Mouse (Mus musculus): ENCODE measurements around the gene Slc35e3. TPM values are rescaled to one million over a fixed set of nuclear protein-coding genes. Genes with fewer than 3 reads are reported as not detected.

Slc35e3 gene
- polyA plus RNA-seq, 1 experiment = 12.8 TPM

DNA sequence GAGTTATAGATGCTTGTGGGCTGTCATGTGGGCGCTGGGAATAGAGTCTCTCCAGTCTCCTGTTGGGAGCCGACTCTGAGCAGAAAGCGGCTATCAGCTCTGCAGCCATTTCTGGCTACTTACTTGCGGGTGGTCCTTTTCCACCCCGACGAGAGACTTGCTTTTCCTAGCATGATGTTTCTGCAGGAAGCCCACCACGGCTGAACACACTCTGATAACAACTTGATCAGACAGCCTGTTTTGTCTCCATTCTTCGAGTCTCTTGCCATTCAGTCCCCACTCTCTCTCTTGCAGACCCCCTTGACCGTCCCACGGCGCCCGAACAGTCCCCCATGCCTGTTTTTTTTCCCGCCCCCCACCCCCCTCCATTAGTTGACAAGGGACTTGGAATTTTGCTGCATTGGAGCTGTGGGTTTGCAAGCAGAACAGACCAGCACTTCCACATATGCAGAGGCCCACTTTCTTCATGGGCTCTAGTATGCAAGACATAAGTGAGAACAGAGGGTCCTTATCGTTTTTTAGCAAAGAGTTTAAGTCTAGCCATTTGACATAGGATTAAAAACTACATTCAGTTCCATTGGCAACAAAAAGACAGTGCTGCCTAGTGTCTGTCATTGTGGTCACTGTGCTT, 13.1 kb downstream of the Slc35e3 start:
- no peaks in the 10 kb centered on the region for H3K79me3 ChIP-seq (ENCODE audit: low read depth)
- H3K79me2 ChIP-seq (ENCODE audit: control insufficient read depth, insufficient read depth) = no peaks in the 10 kb centered on the region
- no peak overlapping the region for H3ac ChIP-seq (ENCODE audit: control insufficient read depth, insufficient read length, low read depth)
- no peaks in the 10 kb centered on the region for H3K27me3 ChIP-seq (ENCODE audit: control insufficient read depth, insufficient read depth, insufficient read length)
- no peak for TF ChIP-seq USF1 (IDR thresholded peaks at IDR 0.05; ENCODE audit: low read depth)
- H3K36me3 ChIP-seq (ENCODE audit: control insufficient read depth, insufficient read depth) = peaks cover 18% of the 10 kb centered on the region
- H3K4me3 ChIP-seq (ENCODE audit: insufficient read depth, poor library complexity, severe bottlenecking) = no peak overlapping the region

GRCm38 (mm10) chr10:117732184-117732583, 14.0 kb downstream of the Slc35e3 start:
- Histone ChIP-seq H3ac (ENCODE audit: control insufficient read depth, insufficient read length, low read depth) (no peak overlapping the region), H3K4me3 (ENCODE audit: insufficient read depth, poor library complexity, severe bottlenecking) (no peak overlapping the region), H3K36me3 (ENCODE audit: control insufficient read depth, insufficient read depth) (peaks cover 12% of the 10 kb centered on the region), H3K79me2 (ENCODE audit: control insufficient read depth, insufficient read depth) (no peaks in the 10 kb centered on the region), H3K27me3 (ENCODE audit: control insufficient read depth, insufficient read depth, insufficient read length) (no peaks in the 10 kb centered on the region), H3K79me3 (ENCODE audit: low read depth) (no peaks in the 10 kb centered on the region)
- no peak for TF ChIP-seq MAX (IDR thresholded peaks at IDR 0.05)
- TF ChIP-seq CTCF (IDR thresholded peaks at IDR 0.05; ENCODE audit: control insufficient read depth, insufficient read depth, insufficient read length) = no peak
- no peak for TF ChIP-seq MYOD1 (IDR thresholded peaks at IDR 0.05; ENCODE audit: control insufficient read depth, insufficient read length, low read depth)
- TF ChIP-seq FOSL1 (IDR thresholded peaks at IDR 0.05; ENCODE audit: insufficient read depth, low read length, poor library complexity, severe bottlenecking) = no peak
- TF ChIP-seq CEBPB (IDR thresholded peaks at IDR 0.05; ENCODE audit: low read depth) = no peak
- TF ChIP-seq MYOG (IDR thresholded peaks at IDR 0.05; ENCODE audit: control insufficient read depth, extremely low read depth, insufficient read length) = no peak
- no peak for TF ChIP-seq USF1 (IDR thresholded peaks at IDR 0.05; ENCODE audit: low read depth)

DNA sequence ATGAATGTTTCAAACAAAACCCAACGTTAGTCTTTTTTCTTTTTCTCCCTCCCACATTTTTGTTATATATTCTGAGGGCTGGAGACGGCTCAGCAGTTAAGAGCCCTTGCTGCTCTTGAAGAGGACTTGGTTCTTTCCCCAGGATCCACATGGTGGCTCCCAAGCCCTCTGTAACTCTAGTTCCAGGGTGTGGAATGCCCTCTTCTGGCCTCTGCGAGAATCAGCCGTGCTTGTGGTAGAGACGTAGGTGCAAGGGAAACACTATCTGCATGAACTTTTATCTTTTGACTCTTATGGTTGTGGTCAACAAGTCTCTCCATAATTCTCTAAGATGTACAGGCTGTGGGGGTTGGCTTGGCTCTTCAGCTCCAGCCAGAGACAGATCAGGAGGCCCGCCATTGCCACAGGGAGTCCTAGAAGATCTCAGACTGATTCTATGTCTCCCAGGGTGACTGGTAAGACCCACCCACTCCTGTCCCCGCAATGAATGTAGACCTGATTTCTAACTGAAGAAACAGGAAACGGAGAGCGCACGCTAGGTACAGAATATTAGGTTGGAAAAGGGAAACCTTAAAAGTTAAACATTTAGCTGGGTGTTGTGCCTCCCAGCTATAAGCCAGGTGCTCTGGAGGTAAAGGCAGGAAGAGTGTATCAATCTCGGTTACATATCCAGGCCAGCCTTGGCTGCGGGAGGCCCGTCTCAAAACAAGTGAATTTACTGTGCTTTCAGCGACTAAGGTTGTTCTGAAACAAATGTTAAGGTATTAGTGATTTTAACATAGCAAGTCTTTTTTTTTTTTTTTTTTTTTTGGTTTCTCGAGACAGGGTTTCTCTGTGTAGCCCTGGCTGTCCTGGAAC, 14.7 kb downstream of the Slc35e3 start:
- TF ChIP-seq FOSL1 (IDR thresholded peaks at IDR 0.05; ENCODE audit: insufficient read depth, low read length, poor library complexity, severe bottlenecking) (no peak), CEBPB (IDR thresholded peaks at IDR 0.05; ENCODE audit: low read depth) (no peak), MYOD1 (IDR thresholded peaks at IDR 0.05; ENCODE audit: control insufficient read depth, insufficient read length, low read depth) (no peak), MAX (IDR thresholded peaks at IDR 0.05) (no peak), CTCF (IDR thresholded peaks at IDR 0.05; ENCODE audit: control insufficient read depth, insufficient read depth, insufficient read length) (peak; percentile 79)
- no peaks in the 10 kb centered on the region for H3K79me3 ChIP-seq (ENCODE audit: low read depth)
- H3K4me3 ChIP-seq (ENCODE audit: insufficient read depth, poor library complexity, severe bottlenecking) = no peak overlapping the region
- H3ac ChIP-seq (ENCODE audit: control insufficient read depth, insufficient read length, low read depth) = no peak overlapping the region
- H3K27me3 ChIP-seq (ENCODE audit: control insufficient read depth, insufficient read depth, insufficient read length) = no peaks in the 10 kb centered on the region
- H3K79me2 ChIP-seq (ENCODE audit: control insufficient read depth, insufficient read depth) = no peaks in the 10 kb centered on the region
- peaks cover 4% of the 10 kb centered on the region for H3K36me3 ChIP-seq (ENCODE audit: control insufficient read depth, insufficient read depth)

- H3K27me3 ChIP-seq (ENCODE audit: control insufficient read depth, insufficient read depth, insufficient read length) = no peaks in the 10 kb centered on the region
- no peaks in the 10 kb centered on the region for H3K36me3 ChIP-seq (ENCODE audit: control insufficient read depth, insufficient read depth)
- no peak overlapping the region for H3K4me3 ChIP-seq (ENCODE audit: insufficient read depth, poor library complexity, severe bottlenecking)
- no peaks in the 10 kb centered on the region for H3K79me3 ChIP-seq (ENCODE audit: low read depth)
- H3K79me2 ChIP-seq (ENCODE audit: control insufficient read depth, insufficient read depth) = no peaks in the 10 kb centered on the region
- no peak for TF ChIP-seq MYOG (IDR thresholded peaks at IDR 0.05; ENCODE audit: control insufficient read depth, extremely low read depth, insufficient read length)
- TF ChIP-seq USF1 (IDR thresholded peaks at IDR 0.05; ENCODE audit: low read depth) = no peak
- no peak for TF ChIP-seq CEBPB (IDR thresholded peaks at IDR 0.05; ENCODE audit: low read depth)
- no peak for TF ChIP-seq FOSL1 (IDR thresholded peaks at IDR 0.05; ENCODE audit: insufficient read depth, low read length, poor library complexity, severe bottlenecking)
- no peak for TF ChIP-seq MYOD1 (IDR thresholded peaks at IDR 0.05; ENCODE audit: control insufficient read depth, insufficient read length, low read depth)
- no peak for TF ChIP-seq CTCF (IDR thresholded peaks at IDR 0.05; ENCODE audit: control insufficient read depth, insufficient read depth, insufficient read length)
- no peak for TF ChIP-seq MAX (IDR thresholded peaks at IDR 0.05)
- H3ac ChIP-seq (ENCODE audit: control insufficient read depth, insufficient read length, low read depth) = no peak overlapping the region
These were observed 15.4 kb downstream of the Slc35e3 start for GRCm38 (mm10) chr10:117730637-117731203.

DNA sequence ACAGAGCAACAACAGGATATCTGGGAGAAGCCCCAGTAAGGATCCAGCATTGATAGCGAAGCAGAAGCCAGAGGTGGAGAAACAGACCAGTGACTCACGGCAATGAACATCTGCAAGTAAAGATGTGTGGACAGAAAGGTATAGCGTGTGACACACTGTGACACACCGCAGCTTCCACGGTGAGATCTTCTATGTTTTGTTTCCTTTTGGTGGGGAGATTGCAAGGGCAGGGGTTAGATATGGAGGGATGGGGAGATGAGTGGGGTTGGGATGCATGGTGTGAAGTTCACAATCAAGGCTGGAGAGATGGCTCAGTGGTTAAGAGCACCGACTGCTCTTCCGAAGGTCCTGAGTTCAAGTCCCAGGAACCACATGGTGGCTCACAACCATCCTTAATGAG, 16.0 kb downstream of the Slc35e3 start:
- Histone ChIP-seq H3K79me2 (ENCODE audit: control insufficient read depth, insufficient read depth) (no peaks in the 10 kb centered on the region), H3K79me3 (ENCODE audit: low read depth) (no peaks in the 10 kb centered on the region), H3K4me3 (ENCODE audit: insufficient read depth, poor library complexity, severe bottlenecking) (no peak overlapping the region), H3K27me3 (ENCODE audit: control insufficient read depth, insufficient read depth, insufficient read length) (no peaks in the 10 kb centered on the region), H3ac (ENCODE audit: control insufficient read depth, insufficient read length, low read depth) (no peak overlapping the region), H3K36me3 (ENCODE audit: control insufficient read depth, insufficient read depth) (no peaks in the 10 kb centered on the region)
- TF ChIP-seq CTCF (IDR thresholded peaks at IDR 0.05; ENCODE audit: control insufficient read depth, insufficient read depth, insufficient read length) (no peak), MYOG (IDR thresholded peaks at IDR 0.05; ENCODE audit: control insufficient read depth, extremely low read depth, insufficient read length) (no peak), MAX (IDR thresholded peaks at IDR 0.05) (no peak), CEBPB (IDR thresholded peaks at IDR 0.05; ENCODE audit: low read depth) (no peak), MYOD1 (IDR thresholded peaks at IDR 0.05; ENCODE audit: control insufficient read depth, insufficient read length, low read depth) (no peak), USF1 (IDR thresholded peaks at IDR 0.05; ENCODE audit: low read depth) (no peak), FOSL1 (IDR thresholded peaks at IDR 0.05; ENCODE audit: insufficient read depth, low read length, poor library complexity, severe bottlenecking) (no peak)
